Mouse (Mus musculus) embryonic fibroblast, embryonic 13.5 days (primary cell): ENCODE data around the gene Il10rb. TPM values are rescaled to one million over a fixed set of nuclear protein-coding genes. Genes with fewer than 3 reads are reported as not detected.
A peak's percentile ranks its signal among the peaks of the same experiment; 100 is the strongest.

Experiments
- H3K27ac ChIP-seq: 2 replicates; pipeline ENCODE4 v1.5.1; 2012; ENCODE audit warnings: low read length, control low read depth, inconsistent platforms; ENCODE audit not compliant: insufficient read depth
- H3K4me1 ChIP-seq: 2 replicates; pipeline ENCODE4 v1.6.1; 2011; ENCODE audit warnings: low read length; ENCODE audit not compliant: control insufficient read depth, insufficient read depth
- H3K4me3 ChIP-seq: 2 replicates; pipeline ENCODE4 v1.5.1; 2011; ENCODE audit warnings: mild to moderate bottlenecking, control low read depth, low read length; ENCODE audit not compliant: insufficient read depth
- CTCF ChIP-seq: IDR thresholded peaks from 2 replicates; pipeline ENCODE4 v1.5.1; 2011; ENCODE audit warnings: mild to moderate bottlenecking, control low read depth, low read length, moderate library complexity, borderline replicate concordance; ENCODE audit not compliant: insufficient read depth
- POLR2A ChIP-seq: IDR thresholded peaks from 2 replicates; pipeline ENCODE4 v1.6.1; 2011; ENCODE audit warnings: low read depth, mild to moderate bottlenecking, control low read depth, low read length, moderate library complexity
- polyA plus RNA-seq: library from polyadenylated mRNA; stranded (reverse); fragments of >200 nt; gene quantifications from 2 replicates; pipeline ENCODE4 v1.2.4, GENCODE M21; 2011; ENCODE audit warnings: low read depth; ENCODE audit not compliant: missing spikeins, insufficient read length

Gene Il10rb
- polyA plus RNA-seq, 1 experiment, result 29.0 TPM

- no peak overlapping the region for H3K4me3 ChIP-seq
- TF ChIP-seq CTCF, result no peak
- TF ChIP-seq POLR2A, result no peak
- no peak overlapping the region for H3K27ac ChIP-seq
- no peaks in the 10 kb centered on the region for H3K4me1 ChIP-seq
Observed at GRCm38 (mm10) chr16:91461066-91461638, 55.2 kb downstream of the Il10rb start.

DNA sequence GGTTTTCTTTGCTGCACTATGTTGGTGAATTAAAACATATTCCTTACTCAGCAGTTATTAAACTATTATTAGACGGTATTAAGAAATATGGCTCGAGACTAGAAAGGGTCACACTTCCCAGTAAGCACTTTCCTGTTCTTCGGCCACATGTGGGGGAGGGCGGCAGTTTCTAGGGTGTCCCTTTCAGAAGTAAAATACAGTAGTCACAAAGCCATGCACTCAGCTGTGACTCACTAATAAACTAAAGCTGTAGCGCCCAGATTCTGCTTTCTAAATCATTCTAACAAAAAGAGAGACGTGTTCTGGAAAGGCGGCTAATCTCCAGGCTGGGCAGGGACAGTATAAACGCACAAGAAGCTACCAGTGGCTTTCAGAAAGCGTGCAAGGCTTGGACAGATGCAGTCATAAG is 55.8 kb downstream of the Il10rb start:
- TF ChIP-seq POLR2A, result no peak
- no peak for TF ChIP-seq CTCF
- Histone ChIP-seq H3K4me3 (no peak overlapping the region), H3K27ac (no peak overlapping the region), H3K4me1 (no peaks in the 10 kb centered on the region)

- Histone ChIP-seq H3K27ac (no peak overlapping the region), H3K4me1 (no peaks in the 10 kb centered on the region), H3K4me3 (no peak overlapping the region)
- TF ChIP-seq POLR2A (no peak), CTCF (no peak)
Observed at GRCm38 (mm10) chr16:91462644-91463043, 56.7 kb downstream of the Il10rb start.

- no peaks in the 10 kb centered on the region for H3K4me1 ChIP-seq
- no peak overlapping the region for H3K27ac ChIP-seq
- no peak overlapping the region for H3K4me3 ChIP-seq
- TF ChIP-seq POLR2A, result no peak
- TF ChIP-seq CTCF, result no peak
Observed at GRCm38 (mm10) chr16:91463400-91463799, 57.4 kb downstream of the Il10rb start.

GRCm38 (mm10) chr16:91463836-91464400 is 58.0 kb downstream of the Il10rb start:
- no peak for TF ChIP-seq POLR2A
- no peak for TF ChIP-seq CTCF
- Histone ChIP-seq H3K4me3 (peak overlapping the region; percentile 50), H3K4me1 (no peaks in the 10 kb centered on the region), H3K27ac (no peak overlapping the region)

GRCm38 (mm10) chr16:91464594-91465504 is 58.9 kb downstream of the Il10rb start:
- peak overlapping the region; percentile 53 for H3K4me3 ChIP-seq
- no peak overlapping the region for H3K27ac ChIP-seq
- TF ChIP-seq CTCF (no peak), POLR2A (peak; percentile 45)
- no peaks in the 10 kb centered on the region for H3K4me1 ChIP-seq

DNA sequence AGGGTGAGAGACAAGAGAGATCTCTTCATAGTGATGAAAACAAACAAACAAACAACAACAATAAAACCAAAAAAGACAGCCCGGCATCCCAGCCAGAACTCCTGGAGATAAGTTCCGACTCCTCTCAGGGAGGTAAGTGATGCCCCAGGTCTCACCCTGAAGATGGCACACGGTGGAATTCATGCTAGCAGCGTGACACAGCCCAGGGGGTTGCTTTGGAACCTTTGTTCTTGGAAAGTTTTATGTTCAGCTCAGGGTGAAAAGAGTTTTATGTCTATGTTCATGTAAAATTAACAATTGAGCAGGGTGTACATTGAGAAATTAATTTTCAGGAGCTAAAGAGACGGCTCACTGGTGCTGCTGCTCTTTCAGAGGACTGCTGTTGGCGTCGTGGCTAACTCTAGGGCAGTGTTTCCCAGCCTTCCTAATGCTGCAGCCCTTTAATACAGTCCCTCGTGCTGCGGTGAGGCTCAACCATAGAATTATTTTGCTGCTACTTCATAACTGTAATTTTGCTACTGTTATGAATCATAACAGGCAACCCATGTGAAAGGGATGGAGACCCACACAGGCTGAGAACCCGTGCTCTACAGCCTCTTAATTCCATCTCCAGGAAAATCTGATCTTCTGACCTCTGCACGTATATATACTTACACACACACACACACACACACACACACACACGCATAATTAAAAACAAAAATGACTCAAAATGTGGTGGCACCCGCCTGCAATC is 59.7 kb downstream of the Il10rb start:
- H3K27ac ChIP-seq, result no peak overlapping the region
- peak overlapping the region; percentile 53 for H3K4me3 ChIP-seq
- TF ChIP-seq POLR2A (no peak), CTCF (no peak)
- H3K4me1 ChIP-seq, result no peaks in the 10 kb centered on the region

DNA sequence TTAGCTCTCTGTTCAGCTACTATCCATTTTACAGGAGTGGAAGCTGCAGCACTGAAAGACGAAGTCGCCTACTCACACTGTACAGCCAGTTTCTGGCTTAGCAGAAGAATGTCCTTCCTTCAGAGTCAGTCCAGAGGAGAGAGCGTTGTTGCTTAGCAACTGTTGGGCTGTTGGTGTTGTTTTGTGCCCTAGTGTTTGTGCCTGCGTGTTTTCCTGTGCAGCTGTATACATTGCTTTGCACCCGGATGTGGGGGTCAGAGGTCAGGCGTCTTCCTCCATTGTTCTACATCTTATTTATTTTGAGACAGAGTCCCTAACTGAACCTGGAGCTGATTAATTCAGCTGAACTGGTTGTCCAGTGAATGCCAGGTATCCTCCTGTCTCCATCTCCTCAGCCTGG is 60.6 kb downstream of the Il10rb start:
- Histone ChIP-seq H3K27ac (no peak overlapping the region), H3K4me3 (no peak overlapping the region), H3K4me1 (no peaks in the 10 kb centered on the region)
- TF ChIP-seq CTCF (no peak), POLR2A (no peak)

DNA sequence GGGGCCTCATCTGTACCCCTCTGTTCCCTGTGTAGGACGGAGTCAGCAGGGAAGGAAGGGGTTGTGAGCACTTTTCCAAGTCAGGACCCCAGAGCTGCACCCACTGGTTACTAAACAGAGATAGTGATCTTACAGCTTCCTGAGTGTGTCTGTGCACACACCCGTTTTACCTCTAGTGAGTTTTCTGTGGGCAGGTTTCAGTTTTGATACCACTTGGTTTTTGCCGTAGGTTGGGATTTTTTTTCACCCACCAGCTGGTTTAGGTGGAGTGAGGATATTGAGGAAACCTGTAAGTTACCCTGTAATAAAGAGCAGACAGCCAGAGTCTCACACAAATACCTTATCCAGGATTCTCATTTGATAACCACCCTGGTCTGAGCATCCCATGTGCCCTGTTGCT is 64.5 kb downstream of the Il10rb start:
- no peaks in the 10 kb centered on the region for H3K4me1 ChIP-seq
- H3K27ac ChIP-seq, result no peak overlapping the region
- TF ChIP-seq POLR2A (no peak), CTCF (no peak)
- H3K4me3 ChIP-seq, result no peak overlapping the region

DNA sequence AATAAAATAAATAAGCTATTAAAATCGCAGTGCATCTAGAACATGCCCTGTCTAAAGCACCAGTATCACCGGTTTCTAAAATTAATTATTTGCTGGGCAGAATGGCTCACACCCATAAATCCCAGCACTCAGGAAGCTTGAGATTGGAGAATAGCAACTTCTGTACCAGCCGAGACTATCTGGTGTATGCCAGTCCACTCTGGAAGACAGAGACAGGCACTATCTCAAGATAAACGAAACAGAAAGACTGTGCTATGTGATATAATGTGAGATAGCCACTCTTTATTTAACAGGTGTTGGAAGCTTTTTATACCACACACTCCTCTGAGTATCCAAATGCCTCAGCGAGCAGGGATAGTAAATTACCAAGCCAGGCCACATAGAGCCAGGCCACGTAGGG is 65.5 kb downstream of the Il10rb start:
- no peak overlapping the region for H3K27ac ChIP-seq
- no peaks in the 10 kb centered on the region for H3K4me1 ChIP-seq
- TF ChIP-seq POLR2A (no peak), CTCF (no peak)
- no peak overlapping the region for H3K4me3 ChIP-seq

Other genes starting within 250 kb of the Il10rb start
- gene Olig2, start 180.7 kb upstream of the Il10rb start, polyA plus RNA-seq, result 0.21 TPM in 1 of 2 replicates, not detected in the other
- gene Olig1, start 136.4 kb upstream of the Il10rb start, polyA plus RNA-seq, result 0.47 TPM in 1 of 2 replicates, not detected in the other
- 54.8 and 68.1 TPM in 2 replicates for gene Ifnar2, start 33.4 kb upstream of the Il10rb start, polyA plus RNA-seq
- gene Gm21970, start 14.4 kb upstream of the Il10rb start, polyA plus RNA-seq, result 9.3 TPM in 1 of 2 replicates, not detected in the other
- 58.6 and 73.8 TPM in 2 replicates for gene Ifnar1, start 79.1 kb downstream of the Il10rb start, polyA plus RNA-seq
- gene Ifngr2, start 140.9 kb downstream of the Il10rb start, polyA plus RNA-seq, result 85.7 and 104 TPM in 2 replicates
- 25.4 and 27.7 TPM in 2 replicates for gene Tmem50b, start 191.6 kb downstream of the Il10rb start, polyA plus RNA-seq
- gene Dnajc28, start 212.9 kb downstream of the Il10rb start, polyA plus RNA-seq, result 1.6 and 2.0 TPM in 2 replicates
- gene Gart, start 240.8 kb downstream of the Il10rb start, polyA plus RNA-seq, result 68.2 and 80.0 TPM in 2 replicates
- gene Son, start 241.3 kb downstream of the Il10rb start, polyA plus RNA-seq, result 220 and 242 TPM in 2 replicates